Mouse (Mus musculus) Patski (cell line): ENCODE results near the gene Gm20431. TPM values are rescaled to one million over a fixed set of nuclear protein-coding genes. Genes with fewer than 3 reads are reported as not detected.

ENCODE experiments used
- ATAC-seq: fragments of 100-300 bp; one replicate; pipeline ENCODE4 v1.8.0; 2021
- CTCF ChIA-PET: fragments of 350-600 bp; sonication (Branson Sonifier 250); formaldehyde crosslinking; loops from one replicate; lab custom pipeline; 2022; ENCODE audit warnings: inconsistent platforms; lab: Charles Lee
- POLR2A ChIA-PET: fragments of 350-600 bp; sonication (Branson Sonifier 250); formaldehyde crosslinking; loops from one replicate; lab custom pipeline; 2022; ENCODE audit warnings: antibody characterized with exemption, inconsistent platforms; lab: Charles Lee
- DNase-seq: peaks from one replicate; pipeline ENCODE4 v3.0.0-alpha.2; 2011; ENCODE audit warnings: low read depth, low spot score
- H3K27me3 ChIP-seq: fragments of 371-371 bp; one replicate; pipeline ENCODE4 v1.5.1; 2021
- CTCF ChIP-seq: fragments of 100-300 bp; IDR thresholded peaks from one replicate; pipeline ENCODE4 v1.5.1; 2021
- in situ Hi-C: fragments of 300-500 bp; cut with MboI; formaldehyde crosslinking; loops from 3 replicates; pipeline ENCODE4 v1.11.1; 2018; ENCODE audit warnings: low pct_unique_long_range_greater_than_20kb, mixed read lengths
- polyA plus RNA-seq: library from polyadenylated mRNA; unstranded; gene quantifications from one replicate; pipeline ENCODE4 v1.2.3, GENCODE M21; 2021

The Gm20431 gene
- 0.95 TPM for polyA plus RNA-seq

- DNase-seq (no peak), ATAC-seq (peak; percentile 92)
- ChIA-PET CTCF (interaction anchor here (1.3 to 4.3 kb wide), 2 partner anchors 19 to 21 kb away, joined by 3 to 18 read pairs; no protein-coding TSS in a partner anchor), POLR2A (interaction anchor here (2.0 kb wide), 1 partner anchor 30 kb away, joined by 6 read pairs; the partner anchor contains the start of gene Ube2v1)
- TF ChIP-seq CTCF = no peak
- in situ Hi-C loops = no loop called here
- no peaks in the 10 kb centered on the region for H3K27me3 ChIP-seq
Measured at GRCm38 (mm10) chr2:167661270-167662203, at the start of gene Gm20431. TSS of gene Gm20431 (minus strand) at chr2:167661496.

- TF ChIP-seq CTCF = no peak
- ATAC-seq (no peak), DNase-seq (no peak)
- ChIA-PET POLR2A (interaction anchor here (0.6 to 1.9 kb wide), 4 partner anchors 18 to 178 kb away, joined by 3 to 8 read pairs (median 5); no protein-coding TSS in a partner anchor), CTCF (interaction anchor here (1.2 to 1.9 kb wide), 3 partner anchors 15 to 55 kb away, joined by 3 to 7 read pairs (median 4); no protein-coding TSS in a partner anchor)
- no peaks in the 10 kb centered on the region for H3K27me3 ChIP-seq
- in situ Hi-C loops = no loop called here
Measured at GRCm38 (mm10) chr2:167710574-167710973, 49.3 kb upstream of the Gm20431 start.

GRCm38 (mm10) chr2:167709969-167710368 lies 48.7 kb upstream of the Gm20431 start:
- in situ Hi-C loops = no loop called here
- TF ChIP-seq CTCF = no peak
- CTCF ChIA-PET = interaction anchor here (1.2 to 1.9 kb wide), 3 partner anchors 15 to 56 kb away, joined by 3 to 7 read pairs (median 4); no protein-coding TSS in a partner anchor
- no peak for DNase-seq
- no peaks in the 10 kb centered on the region for H3K27me3 ChIP-seq
- ATAC-seq = no peak
- POLR2A ChIA-PET = interaction anchor here (0.6 to 1.9 kb wide), 5 partner anchors 9 to 178 kb away, joined by 3 to 8 read pairs (median 4); no protein-coding TSS in a partner anchor

- DNase-seq = no peak
- no peak for TF ChIP-seq CTCF
- H3K27me3 ChIP-seq = no peaks in the 10 kb centered on the region
- ChIA-PET POLR2A (interaction anchor here (0.9 kb wide), 2 partner anchors 20 to 36 kb away, joined by 3 read pairs; no protein-coding TSS in a partner anchor), CTCF (no interaction called here)
- ATAC-seq = no peak
- in situ Hi-C loops = no loop called here
Measured at GRCm38 (mm10) chr2:167708373-167708772, 47.1 kb upstream of the Gm20431 start.

- no peaks in the 10 kb centered on the region for H3K27me3 ChIP-seq
- ChIA-PET CTCF (interaction anchor here (0.8 kb wide), 1 partner anchor 39 kb away, joined by 3 read pairs; no protein-coding TSS in a partner anchor), POLR2A (interaction anchor here (1.0 to 1.8 kb wide), 2 partner anchors 11 to 16 kb away, joined by 4 to 8 read pairs; no protein-coding TSS in a partner anchor)
- in situ Hi-C loops = no loop called here
- ATAC-seq = peak; percentile 30
- TF ChIP-seq CTCF = no peak
- no peak for DNase-seq
Measured at GRCm38 (mm10) chr2:167706183-167706939, 45.1 kb upstream of the Gm20431 start.

GRCm38 (mm10) chr2:167704409-167704808 lies 43.1 kb upstream of the Gm20431 start:
- ChIA-PET CTCF (interaction anchor here (1.4 to 2.2 kb wide), 2 partner anchors 9 to 60 kb away, joined by 4 to 9 read pairs; no protein-coding TSS in a partner anchor), POLR2A (interaction anchor here (1.1 to 1.2 kb wide), 2 partner anchors 13 to 15 kb away, joined by 4 read pairs; partner anchors contain the start of gene Tmem189)
- no peak for DNase-seq
- ATAC-seq = no peak
- H3K27me3 ChIP-seq = no peaks in the 10 kb centered on the region
- TF ChIP-seq CTCF = no peak
- in situ Hi-C loops = no loop called here

- DNase-seq (no peak), ATAC-seq (no peak)
- in situ Hi-C loops = no loop called here
- ChIA-PET CTCF (no interaction called here), POLR2A (no interaction called here)
- no peaks in the 10 kb centered on the region for H3K27me3 ChIP-seq
- no peak for TF ChIP-seq CTCF
Measured at GRCm38 (mm10) chr2:167702126-167702525, 40.8 kb upstream of the Gm20431 start.

GRCm38 (mm10) chr2:167701472-167701871 lies 40.2 kb upstream of the Gm20431 start:
- in situ Hi-C loops = no loop called here
- POLR2A ChIA-PET = no interaction called here
- CTCF ChIA-PET = interaction anchor here (1.2 kb wide), 1 partner anchor 12 kb away, joined by 4 read pairs; no protein-coding TSS in a partner anchor
- no peak for DNase-seq
- no peaks in the 10 kb centered on the region for H3K27me3 ChIP-seq
- ATAC-seq = no peak
- no peak for TF ChIP-seq CTCF

GRCm38 (mm10) chr2:167700018-167700417 lies 38.7 kb upstream of the Gm20431 start:
- DNase-seq (no peak), ATAC-seq (no peak)
- TF ChIP-seq CTCF = no peak
- ChIA-PET CTCF (no interaction called here), POLR2A (interaction anchor here (0.5 kb wide), 1 partner anchor 94 kb away, joined by 3 read pairs; no protein-coding TSS in a partner anchor)
- in situ Hi-C loops = no loop called here
- H3K27me3 ChIP-seq = no peaks in the 10 kb centered on the region

- DNase-seq (no peak), ATAC-seq (no peak)
- in situ Hi-C loops = no loop called here
- ChIA-PET POLR2A (no interaction called here), CTCF (no interaction called here)
- TF ChIP-seq CTCF = no peak
- H3K27me3 ChIP-seq = no peaks in the 10 kb centered on the region
Measured at GRCm38 (mm10) chr2:167697902-167698301, 36.6 kb upstream of the Gm20431 start.
